Mouse (Mus musculus) G1E (cell line): ENCODE measurements around the gene Stx8.

ENCODE experiments used
- CTCF ChIP-seq: IDR thresholded peaks from 2 replicates; pipeline ENCODE4 v1.5.1; 2012; ENCODE audit warnings: low read depth, low read length, inconsistent platforms, mixed read lengths
- GATA1 ChIP-seq: IDR thresholded peaks from 2 replicates; pipeline ENCODE4 v1.6.1; 2012; ENCODE audit warnings: borderline replicate concordance, low read length, inconsistent platforms, mixed read lengths
- TAL1 ChIP-seq: conservative IDR thresholded peaks from 2 replicates; pipeline ENCODE4 v1.6.1; 2012; ENCODE audit warnings: low read depth, low read length, inconsistent platforms, mixed read lengths

GRCm38 (mm10) chr11:68244254-68244991 is 278.4 kb downstream of the Stx8 start:
- TF ChIP-seq CTCF = no peak
- no peak for TF ChIP-seq GATA1
- no peak for TF ChIP-seq TAL1
